Comparison of ENCODE assay signal across 8 mouse cellular contexts in genomic region chr15:79126217-79126932, GRCm38 (mm10). TPM values are rescaled to one million over a fixed set of nuclear protein-coding genes. Genes with fewer than 3 reads are reported as not detected.
DNase-seq lines count a peak whose midpoint lies in the region; ATAC-seq and TF ChIP-seq lines count a peak whose summit lies in the region.

No protein-coding gene starts in this region.

- H3K9me3 ChIP-seq in midbrain, postnatal 0 days (ENCODE audit: low read length): no peaks in the 10 kb centered on the region

- H3K4me1 ChIP-seq in midbrain, postnatal 0 days (ENCODE audit: insufficient read depth, low read length): no peaks in the 10 kb centered on the region

- peak; percentile 94 for DNase-seq in heart, adult 11 months
- no peak for DNase-seq in heart, adult 8-10 months (ENCODE audit: low spot score)
- peak; percentile 47 for DNase-seq in urinary bladder, postnatal 25 days (ENCODE audit: low spot score)
- DNase-seq in urinary bladder, postnatal 4 days (ENCODE audit: low spot score in 2 of 2): no peak
- peak; percentile 58 to 69 for DNase-seq in cerebellum, postnatal 14 days
- DNase-seq in kidney, postnatal 14 days: peak; percentile 68
- no peak for DNase-seq in midbrain, postnatal 0 days (ENCODE audit: low spot score)

- H3K27ac ChIP-seq in midbrain, postnatal 0 days (ENCODE audit: low read depth, low read length): no peak overlapping the region

- WGBS in midbrain, postnatal 0 days: 83% methylated on average over 13 of the region's 13 CpGs

- TF ChIP-seq CTCF in midbrain, postnatal 0 days (IDR thresholded peaks at IDR 0.05): peak; percentile 74

- H3K36me3 ChIP-seq in midbrain, postnatal 0 days (ENCODE audit: insufficient read depth, low read length): peaks cover 71% of the 10 kb centered on the region

- no peak for ATAC-seq in midbrain, postnatal 0 days (ENCODE audit: low FRiP score)
- no peak for ATAC-seq in erythroblast, adult 5-6 weeks (replicated peaks; ENCODE audit: low FRiP score, poor library complexity, severe bottlenecking)

- no peak overlapping the region for H3K4me2 ChIP-seq in midbrain, postnatal 0 days (ENCODE audit: low read depth, low read length, poor library complexity, severe bottlenecking)

- no peaks in the 10 kb centered on the region for H3K27me3 ChIP-seq in midbrain, postnatal 0 days (ENCODE audit: insufficient read depth, low read length)

- H3K9ac ChIP-seq in midbrain, postnatal 0 days (replicated peaks; ENCODE audit: low read length, poor library complexity, severe bottlenecking): no peak overlapping the region

- no peak overlapping the region for H3K4me3 ChIP-seq in midbrain, postnatal 0 days (ENCODE audit: low read depth, low read length)

RNA-seq across cellular contexts. Expression of gene Polr2f, which starts 14.4 kb away (rescaled TPM):
- total RNA-seq in heart, adult 8-10 months (2022): 100 to 1,000 TPM; 124 to 149 (median 135) TPM
- total RNA-seq in midbrain, postnatal 0 days (2014; rRNA removed): 59.7 and 67.5 TPM in 2 replicates
- polyA plus RNA-seq in midbrain, postnatal 0 days (2015; fragmentation: Nextera tagmentation; extraction: Ambion mirVana): 341 and 344 TPM in 2 replicates
- total RNA-seq in erythroblast, adult 5-6 weeks (2015; ENCODE audit: low replicate concordance): 16.1 and 20.7 TPM in 2 replicates
- total RNA-seq in erythroblast, adult 5-6 weeks (2017; ENCODE audit: low replicate concordance): 10.8 and 13.9 TPM in 2 replicates

RNA-seq across cellular contexts. Expression of gene 1700088E04Rik, which starts 14.7 kb away (rescaled TPM):
- total RNA-seq in heart, adult 8-10 months (2022): 1 to 10 TPM; 1.6 to 2.7 (median 2.4) TPM
- total RNA-seq in midbrain, postnatal 0 days (2014; rRNA removed): 9.5 and 11.7 TPM in 2 replicates
- polyA plus RNA-seq in midbrain, postnatal 0 days (2015; fragmentation: Nextera tagmentation; extraction: Ambion mirVana): 15.9 and 21.6 TPM in 2 replicates
- total RNA-seq in erythroblast, adult 5-6 weeks (2015; ENCODE audit: low replicate concordance): not detected in 2 replicates
- not detected in 2 replicates for total RNA-seq in erythroblast, adult 5-6 weeks (2017; ENCODE audit: low replicate concordance)

RNA-seq across cellular contexts. Expression of gene Micall1, which starts 17.7 kb away (rescaled TPM):
- 10 to 100 TPM; 41.2 to 42.2 (median 41.5) TPM for total RNA-seq in heart, adult 8-10 months (2022)
- total RNA-seq in midbrain, postnatal 0 days (2014; rRNA removed): 33.4 and 35.5 TPM in 2 replicates
- 8.9 and 10.3 TPM in 2 replicates for polyA plus RNA-seq in midbrain, postnatal 0 days (2015; fragmentation: Nextera tagmentation; extraction: Ambion mirVana)
- 0.77 and 1.9 TPM in 2 replicates for total RNA-seq in erythroblast, adult 5-6 weeks (2015; ENCODE audit: low replicate concordance)
- total RNA-seq in erythroblast, adult 5-6 weeks (2017; ENCODE audit: low replicate concordance): 0.68 and 0.98 TPM in 2 replicates

RNA-seq across cellular contexts. Expression of gene Sox10, which starts 38.7 kb away (rescaled TPM):
- 1 to 10 TPM in 2 of 4 experiments, under 1 TPM in 2; 0.55 to 1.7 (median 0.94) TPM for total RNA-seq in heart, adult 8-10 months (2022)
- total RNA-seq in midbrain, postnatal 0 days (2014; rRNA removed): 19.2 and 21.1 TPM in 2 replicates
- polyA plus RNA-seq in midbrain, postnatal 0 days (2015; fragmentation: Nextera tagmentation; extraction: Ambion mirVana): 6.8 and 8.9 TPM in 2 replicates
- not detected in 2 replicates for total RNA-seq in erythroblast, adult 5-6 weeks (2015; ENCODE audit: low replicate concordance)
- total RNA-seq in erythroblast, adult 5-6 weeks (2017; ENCODE audit: low replicate concordance): not detected in 2 replicates

RNA-seq across cellular contexts. Expression of gene Eif3l, which starts 51.4 kb away (rescaled TPM):
- total RNA-seq in heart, adult 8-10 months (2022): 10 to 100 TPM; 70.2 to 76.0 (median 74.9) TPM
- total RNA-seq in midbrain, postnatal 0 days (2014; rRNA removed): 197 and 205 TPM in 2 replicates
- polyA plus RNA-seq in midbrain, postnatal 0 days (2015; fragmentation: Nextera tagmentation; extraction: Ambion mirVana): 160 and 168 TPM in 2 replicates
- total RNA-seq in erythroblast, adult 5-6 weeks (2015; ENCODE audit: low replicate concordance): 29.4 and 47.6 TPM in 2 replicates
- total RNA-seq in erythroblast, adult 5-6 weeks (2017; ENCODE audit: low replicate concordance): 51.3 and 56.2 TPM in 2 replicates

Comparison
In these comparisons a context has a peak if more than half of its experiments do, and no peak if none do; other contexts are left out.
1. DNase-seq: peak in heart, adult 11 months (single experiment), urinary bladder, postnatal 25 days (single experiment), cerebellum, postnatal 14 days (2 of 2) and kidney, postnatal 14 days (single experiment); none in heart, adult 8-10 months (single experiment), urinary bladder, postnatal 4 days (0 of 2) and midbrain, postnatal 0 days (single experiment).
2. RNA of gene Micall1, which starts 17.7 kb away (total RNA-seq): 41.2 to 42.2 TPM in heart, adult 8-10 months and 33.4 to 35.5 TPM in midbrain, postnatal 0 days; 0.68 to 1.9 TPM in erythroblast, adult 5-6 weeks; every median in the first group is over 10 times any median in the second.